Mouse (Mus musculus) intestine, postnatal 0 days (tissue): ENCODE measurements around the gene Usp21. TPM values are rescaled to one million over a fixed set of nuclear protein-coding genes. Genes with fewer than 3 reads are reported as not detected.
A peak's percentile ranks its signal among the peaks of the same experiment; 100 is the strongest.

ENCODE experiments used
- ATAC-seq: fragments of 200-750 bp; cut with Nextera tagmentation; 2 replicates; pipeline ENCODE4 v1.8.0; 2017; ENCODE audit warnings: mild to moderate bottlenecking, moderate TSS enrichment, moderate library complexity
- H3K27ac ChIP-seq: fragments of 300-500 bp; sonication (generic); 2 replicates; pipeline ENCODE4 v1.5.1; 2014; ENCODE audit warnings: mild to moderate bottlenecking, low read depth, low read length, moderate library complexity
- H3K27me3 ChIP-seq: fragments of 300-500 bp; sonication (generic); replicated peaks from 2 replicates; pipeline ENCODE4 v1.6.1; 2014; ENCODE audit warnings: low read length, mixed read lengths; ENCODE audit not compliant: control insufficient read depth, insufficient read depth
- H3K36me3 ChIP-seq: fragments of 300-500 bp; sonication (generic); 2 replicates; pipeline ENCODE4 v1.6.1; 2014; ENCODE audit warnings: mild to moderate bottlenecking, moderate library complexity; ENCODE audit not compliant: control insufficient read depth, insufficient read depth
- H3K4me1 ChIP-seq: fragments of 300-500 bp; sonication (generic); replicated peaks from 2 replicates; pipeline ENCODE4 v1.6.1; 2014; ENCODE audit warnings: antibody characterized with exemption, low read length, mixed read lengths; ENCODE audit not compliant: control insufficient read depth, insufficient read depth
- H3K4me2 ChIP-seq: fragments of 300-500 bp; sonication (generic); replicated peaks from 2 replicates; pipeline ENCODE4 v1.6.1; 2014; ENCODE audit warnings: low read depth, mild to moderate bottlenecking, moderate library complexity
- H3K4me3 ChIP-seq: fragments of 300-500 bp; sonication (generic); 2 replicates; pipeline ENCODE4 v1.5.1; 2014; ENCODE audit warnings: low read depth, low read length
- H3K9ac ChIP-seq: fragments of 300-500 bp; sonication (generic); 2 replicates; pipeline ENCODE4 v1.6.1; 2014; ENCODE audit warnings: mild to moderate bottlenecking, low read depth, low read length
- H3K9me3 ChIP-seq: fragments of 300-500 bp; sonication (generic); 2 replicates; pipeline ENCODE4 v1.6.1; 2016; ENCODE audit warnings: mixed run types; ENCODE audit not compliant: control insufficient read depth
- CTCF ChIP-seq: sonication (generic); IDR thresholded peaks from 2 replicates; pipeline ENCODE4 v1.5.1; 2016; ENCODE audit warnings: low read depth, mild to moderate bottlenecking, control low read depth, antibody characterized with exemption, moderate library complexity
- WGBS: fragments of 180-500 bp; shearing (Covaris S2); extraction: QIAGEN DNeasy Blood & Tissue Kit; methylation state at CpG from one replicate; pipeline ENCODE4 v1.1.7; 2014; 5-methylcytosine and 5-hydroxymethylcytosine counted together
- polyA plus RNA-seq: library from polyadenylated mRNA; unstranded; fragments of >200 nt; fragmentation: Nextera tagmentation; extraction: Ambion mirVana; gene quantifications from 2 replicates; pipeline ENCODE4 v1.2.1, GENCODE M21; 2015

Usp21 gene
- polyA plus RNA-seq, 1 experiment from 2014 or later = 20.4 TPM

GRCm38 (mm10) chr1:171286517-171286916 lies 1.3 kb downstream of the Usp21 start:
- H3K4me1 ChIP-seq = no peaks in the 10 kb centered on the region; the same call in 1 of the 2 replicates
- H3K9ac ChIP-seq = no peak overlapping the region
- no peak for ATAC-seq
- no peak for TF ChIP-seq CTCF
- no peak overlapping the region for H3K4me3 ChIP-seq
- H3K36me3 ChIP-seq = peaks cover 49% of the 10 kb centered on the region
- no peaks in the 10 kb centered on the region for H3K9me3 ChIP-seq
- H3K27ac ChIP-seq = no peak overlapping the region
- H3K4me2 ChIP-seq = peak overlapping the region; percentile 86; the same call in 1 of the 2 replicates
- H3K27me3 ChIP-seq = no peaks in the 10 kb centered on the region
- WGBS = 93% methylated on average over 19 of the region's 19 CpGs

GRCm38 (mm10) chr1:171285096-171285892 lies 2.5 kb downstream of the Usp21 start:
- peaks cover 49% of the 10 kb centered on the region for H3K36me3 ChIP-seq
- H3K4me1 ChIP-seq = no peaks in the 10 kb centered on the region; the same call in 1 of the 2 replicates
- H3K27ac ChIP-seq = 0 out of 2 replicates have a peak overlapping the region, but pooled peaks have one; percentile 21
- WGBS = 84% methylated on average over 20 of the region's 20 CpGs
- no peak overlapping the region; the same call in 1 of the 2 replicates for H3K4me2 ChIP-seq
- no peak for ATAC-seq
- no peak for TF ChIP-seq CTCF
- H3K27me3 ChIP-seq = no peaks in the 10 kb centered on the region
- H3K9ac ChIP-seq = no peak overlapping the region
- H3K9me3 ChIP-seq = no peaks in the 10 kb centered on the region
- H3K4me3 ChIP-seq = no peak overlapping the region

GRCm38 (mm10) chr1:171284491-171284890 lies 3.3 kb downstream of the Usp21 start:
- Histone ChIP-seq H3K27ac (no peak overlapping the region), H3K4me3 (no peak overlapping the region), H3K9ac (no peak overlapping the region), H3K9me3 (no peaks in the 10 kb centered on the region), H3K4me2 (no peak overlapping the region; the same call in 1 of the 2 replicates), H3K4me1 (no peaks in the 10 kb centered on the region; the same call in 1 of the 2 replicates), H3K36me3 (peaks cover 43% of the 10 kb centered on the region), H3K27me3 (no peaks in the 10 kb centered on the region)
- no peak for TF ChIP-seq CTCF
- ATAC-seq = no peak
- 90% methylated on average over 15 of the region's 15 CpGs for WGBS

DNA sequence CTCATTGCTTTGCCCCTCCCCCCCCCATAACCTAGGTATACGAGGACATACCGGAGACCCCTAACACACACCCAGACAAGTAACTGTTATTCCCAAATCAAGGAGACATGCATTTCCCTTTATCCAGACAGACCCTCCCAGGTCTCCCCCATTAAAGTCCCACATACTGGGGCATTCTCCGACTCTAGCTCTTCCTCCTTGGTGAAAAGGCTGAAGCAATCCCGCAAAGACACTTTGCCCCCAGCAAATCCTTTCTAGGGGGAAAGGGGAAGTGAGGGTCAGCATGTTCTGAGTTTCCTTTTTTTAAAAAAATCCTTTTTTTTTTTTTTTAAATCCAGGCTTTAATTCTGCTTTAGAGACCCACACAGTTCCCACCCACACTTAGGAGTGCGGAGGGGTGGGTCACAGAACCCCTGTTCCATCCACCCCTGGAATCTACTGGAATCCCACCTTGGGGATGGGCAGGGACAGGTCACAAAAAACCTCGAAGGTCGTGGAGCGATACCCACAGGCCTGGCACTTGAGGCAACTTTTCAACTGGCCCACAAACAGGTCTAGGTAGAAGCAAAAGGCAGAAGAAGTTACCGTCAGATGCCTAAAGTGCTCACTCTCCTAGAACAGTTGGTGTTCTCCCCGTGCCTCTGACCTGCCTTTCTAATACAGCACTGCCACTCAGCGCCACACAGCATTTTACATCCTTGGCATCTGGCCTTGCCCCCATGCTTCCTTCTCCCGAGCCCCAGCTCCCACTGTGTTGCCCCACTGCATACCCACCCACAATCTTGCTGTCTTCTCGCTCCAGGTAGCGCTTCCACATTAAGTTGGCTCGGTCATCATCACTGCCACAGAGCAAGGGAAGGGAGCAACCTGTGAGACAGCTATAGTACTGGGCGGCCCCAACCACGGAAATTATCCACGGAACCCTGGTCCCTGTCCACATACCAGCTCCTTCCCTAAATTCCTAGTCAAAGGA lies 4.3 kb downstream of the Usp21 start:
- WGBS = 93% methylated on average over 18 of the region's 18 CpGs
- H3K36me3 ChIP-seq = peaks cover 41% of the 10 kb centered on the region; the same call in 1 of the 2 replicates
- H3K9ac ChIP-seq = no peak overlapping the region
- no peak for TF ChIP-seq CTCF
- no peak overlapping the region for H3K4me2 ChIP-seq
- no peak for ATAC-seq
- H3K27ac ChIP-seq = no peak overlapping the region
- H3K4me3 ChIP-seq = no peak overlapping the region
- H3K27me3 ChIP-seq = no peaks in the 10 kb centered on the region
- no peaks in the 10 kb centered on the region; the same call in 1 of the 2 replicates for H3K4me1 ChIP-seq
- H3K9me3 ChIP-seq = no peaks in the 10 kb centered on the region

DNA sequence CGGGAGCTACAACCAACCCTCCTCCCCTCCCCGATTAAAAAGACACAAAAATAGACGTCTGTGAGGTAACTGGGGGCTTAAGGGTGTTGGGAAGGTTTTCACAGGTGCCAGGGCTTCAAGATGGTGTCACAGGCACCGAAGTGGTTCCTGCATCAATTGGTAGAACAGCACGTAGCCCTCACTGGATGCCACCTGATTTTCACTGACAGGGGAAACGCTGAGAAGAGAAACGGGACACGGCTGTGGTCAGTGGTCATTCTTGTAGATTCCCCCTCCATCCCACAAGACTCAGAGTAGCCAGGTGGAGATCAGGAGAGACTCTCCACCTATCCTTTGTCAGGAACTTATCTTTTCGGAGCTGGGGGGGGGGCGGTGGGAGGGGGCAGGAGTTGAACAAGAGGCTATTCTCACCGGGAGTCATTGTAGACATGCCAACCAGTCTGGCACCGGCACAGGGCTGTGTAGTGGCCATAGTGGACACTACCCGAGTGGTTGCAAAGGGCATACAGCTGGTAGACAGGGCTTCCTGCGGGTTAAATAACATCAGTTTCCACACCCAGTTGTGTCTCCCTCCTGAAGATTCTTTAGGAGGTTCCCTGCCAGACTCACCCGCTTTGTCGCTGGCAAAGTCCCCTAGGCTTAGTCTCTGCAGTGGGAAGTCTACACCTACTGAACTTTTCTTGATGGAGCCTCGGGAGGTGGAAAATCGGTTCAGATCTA lies 5.5 kb downstream of the Usp21 start:
- Histone ChIP-seq H3K4me3 (peak overlapping the region; percentile 60; the same call in 1 of the 2 replicates), H3K27me3 (no peaks in the 10 kb centered on the region), H3K4me1 (no peaks in the 10 kb centered on the region; the same call in 1 of the 2 replicates), H3K27ac (no peak overlapping the region), H3K4me2 (peak overlapping the region; percentile 87; the same call in 1 of the 2 replicates), H3K9me3 (no peaks in the 10 kb centered on the region), H3K9ac (no peak overlapping the region), H3K36me3 (peaks cover 52% of the 10 kb centered on the region)
- TF ChIP-seq CTCF = no peak
- no peak for ATAC-seq
- 76% methylated on average over 18 of the region's 18 CpGs for WGBS
